Mouse (Mus musculus): Measurements from ENCODE around the gene Pex10.

GRCm38 (mm10) chr4:155090688-155091449 lies 24.1 kb downstream of the Pex10 start:
- TF ChIP-seq POLR2A (IDR thresholded peaks at IDR 0.05; ENCODE audit: insufficient read depth, low read depth, low read length) (no peak), CTCF (IDR thresholded peaks at IDR 0.05; ENCODE audit: insufficient read depth, low read depth, low read length) (no peak)

Data from olfactory bulb, adult 2 months (tissue).